Comparison of ENCODE assay signal across 8 mouse cellular contexts in genomic region chr2:32095351-32096121, GRCm38 (mm10). TPM values are rescaled to one million over a fixed set of nuclear protein-coding genes. Genes with fewer than 3 reads are reported as not detected.
DNase-seq lines count a peak whose midpoint lies in the region; ATAC-seq and TF ChIP-seq lines count a peak whose summit lies in the region.

Gene Plpp7 (plus strand): TSS chr2:32095528.

- H3K27me3 ChIP-seq in E14TG2a.4 (ENCODE audit: insufficient read depth, low read length) = peaks cover 14% of the 10 kb centered on the region
- H3K27me3 ChIP-seq in forebrain, embryonic 15.5 days = no peaks in the 10 kb centered on the region
- H3K27me3 ChIP-seq in heart, postnatal 0 days (ENCODE audit: control insufficient read depth, insufficient read depth, low read length) = no peaks in the 10 kb centered on the region
- 0 out of 2 replicates have a peak, but pooled peaks cover 6% of the 10 kb centered on the region for H3K27me3 ChIP-seq in liver, embryonic 12.5 days (replicated peaks)

- TF ChIP-seq CTCF in E14TG2a.4 (conservative IDR thresholded peaks at IDR 0.05; ENCODE audit: low read length) = no peak
- TF ChIP-seq CTCF in heart, postnatal 0 days (IDR thresholded peaks at IDR 0.05; ENCODE audit: low read depth) = no peak

- H3K4me3 ChIP-seq in E14TG2a.4 (replicated peaks; ENCODE audit: low read length) = peak within 1 kb of the TSS; percentile 72
- peak within 1 kb of the TSS; percentile 44 for H3K4me3 ChIP-seq in forebrain, embryonic 15.5 days
- H3K4me3 ChIP-seq in heart, postnatal 0 days (ENCODE audit: low read depth, low read length) = peak within 1 kb of the TSS; percentile 54
- H3K4me3 ChIP-seq in liver, embryonic 12.5 days = peak within 1 kb of the TSS; percentile 46

- no peaks in the 10 kb centered on the region for H3K36me3 ChIP-seq in E14TG2a.4 (ENCODE audit: insufficient read depth, low read length)
- no peaks in the 10 kb centered on the region; the same call in 1 of the 2 replicates for H3K36me3 ChIP-seq in forebrain, embryonic 15.5 days
- 0 out of 2 replicates have a peak, but pooled peaks cover under 1% of the 10 kb centered on the region for H3K36me3 ChIP-seq in heart, postnatal 0 days (replicated peaks; ENCODE audit: control insufficient read depth, insufficient read depth, low read length)
- 0 out of 2 replicates have a peak, but pooled peaks cover 2% of the 10 kb centered on the region for H3K36me3 ChIP-seq in liver, embryonic 12.5 days

- H3K4me1 ChIP-seq in E14TG2a.4 (replicated peaks; ENCODE audit: low read depth, low read length) = peaks cover 13% of the 10 kb centered on the region
- H3K4me1 ChIP-seq in forebrain, embryonic 15.5 days = peaks cover 18% of the 10 kb centered on the region
- H3K4me1 ChIP-seq in heart, postnatal 0 days (ENCODE audit: control insufficient read depth, insufficient read depth) = peaks cover 18% of the 10 kb centered on the region
- peaks cover 50% of the 10 kb centered on the region for H3K4me1 ChIP-seq in liver, embryonic 12.5 days

- peak within 1 kb of the TSS; percentile 67 for H3K4me2 ChIP-seq in forebrain, embryonic 15.5 days (replicated peaks)
- H3K4me2 ChIP-seq in heart, postnatal 0 days (ENCODE audit: low read depth, low read length) = peak within 1 kb of the TSS; percentile 85
- peak within 1 kb of the TSS; percentile 62 for H3K4me2 ChIP-seq in liver, embryonic 12.5 days

- H3K9me3 ChIP-seq in E14TG2a.4 (ENCODE audit: low read length) = peaks cover 2% of the 10 kb centered on the region
- H3K9me3 ChIP-seq in forebrain, embryonic 15.5 days = no peaks in the 10 kb centered on the region
- no peaks in the 10 kb centered on the region for H3K9me3 ChIP-seq in heart, postnatal 0 days (replicated peaks; ENCODE audit: control insufficient read depth, low read length)
- H3K9me3 ChIP-seq in liver, embryonic 12.5 days (replicated peaks) = no peaks in the 10 kb centered on the region

- peak within 1 kb of the TSS; percentile 60 for H3K27ac ChIP-seq in forebrain, embryonic 15.5 days (replicated peaks)
- peak within 1 kb of the TSS; percentile 83 for H3K27ac ChIP-seq in heart, postnatal 0 days (ENCODE audit: low read depth)
- peak within 1 kb of the TSS; percentile 55 for H3K27ac ChIP-seq in liver, embryonic 12.5 days

- peak; percentile 56; the same call in 1 of the 2 replicates for TF ChIP-seq EP300 in heart, postnatal 0 days (IDR thresholded peaks at IDR 0.05; ENCODE audit: low read depth)

- peak; percentile 76 for DNase-seq in cerebellum, adult 11 months
- peak; percentile 89 for DNase-seq in heart, postnatal 0 days (ENCODE audit: low spot score)
- peak; percentile 66 to 71 for DNase-seq in kidney, postnatal 36 days
- DNase-seq in testis, postnatal 10 days (ENCODE audit: low spot score) = peak; percentile 71

- peak within 1 kb of the TSS; percentile 58 for H3K9ac ChIP-seq in forebrain, embryonic 15.5 days (replicated peaks)
- peak within 1 kb of the TSS; percentile 68 for H3K9ac ChIP-seq in heart, postnatal 0 days (replicated peaks; ENCODE audit: low read depth, low read length)
- H3K9ac ChIP-seq in liver, embryonic 12.5 days = peak within 1 kb of the TSS; percentile 56

- peak; percentile 94 for ATAC-seq in forebrain, embryonic 15.5 days (replicated peaks)
- ATAC-seq in heart, postnatal 0 days (ENCODE audit: insufficient read depth, low read depth) = peak; percentile 92
- ATAC-seq in liver, embryonic 12.5 days = peak; percentile 35; the same call in 1 of the 2 replicates
- ATAC-seq in monocyte, adult 5-6 weeks (replicated peaks; ENCODE audit: insufficient number of reproducible peaks, low FRiP score, low TSS enrichment, poor library complexity, severe bottlenecking) = peak; percentile 78

- 48% methylated on average over 22 of the region's 22 CpGs for WGBS in forebrain, embryonic 15.5 days
- 25% methylated on average over 22 of the region's 22 CpGs for WGBS in heart, postnatal 0 days
- 59% methylated on average over 22 of the region's 22 CpGs for WGBS in liver, embryonic 12.5 days (ENCODE audit: insufficient replicate concordance)

RNA-seq across cellular contexts. Expression of gene Plpp7, which starts in this region (rescaled TPM):
- polyA plus RNA-seq in forebrain, embryonic 15.5 days (2015; fragmentation: Nextera tagmentation; extraction: Ambion mirVana) = 16.4 and 17.0 TPM in 2 replicates
- 30.7 and 56.3 TPM in 2 replicates for total RNA-seq in heart, postnatal 0 days (2014; rRNA removed; ENCODE audit: low replicate concordance)
- 23.4 and 24.0 TPM in 2 replicates for polyA plus RNA-seq in heart, postnatal 0 days (2015; fragmentation: Nextera tagmentation; extraction: Ambion mirVana)
- polyA plus RNA-seq in liver, embryonic 12.5 days (2016; fragmentation: Nextera tagmentation; extraction: Ambion mirVana) = 3.0 and 3.4 TPM in 2 replicates
- total RNA-seq in monocyte, adult 5-6 weeks (2017) = 1.2 TPM in 1 of 3 replicates, not detected in the others

Comparison
In these comparisons a context has a peak if more than half of its experiments do, and no peak if none do; other contexts are left out.
1. Peak in every context shown above with its lines: DNase-seq, ATAC-seq, H3K4me3 ChIP-seq and H3K27ac ChIP-seq.
2. RNA of gene Plpp7 (total RNA-seq): 30.7 to 56.3 TPM in heart, postnatal 0 days; 1.2 TPM in monocyte, adult 5-6 weeks; every median in the first group is over 10 times any median in the second.
3. ATAC-seq: peak in every context shown above with its lines; median percentile 94 in forebrain, embryonic 15.5 days; 92 in heart, postnatal 0 days; 78 in monocyte, adult 5-6 weeks; 35 in liver, embryonic 12.5 days.